Mouse (Mus musculus) WW6 (cell line): Measurements from ENCODE around the gene Akna.
"Not testable (repeated sequence)": the region's sequence is repeated elsewhere in the genome, so short reads cannot be mapped to it uniquely, and the experiment has no call there.

ENCODE experiments used
- DNase-seq: peaks from one replicate; pipeline ENCODE4 v3.0.0-alpha.2; 2013; ENCODE audit warnings: low read depth, low spot score

The Akna gene

DNA sequence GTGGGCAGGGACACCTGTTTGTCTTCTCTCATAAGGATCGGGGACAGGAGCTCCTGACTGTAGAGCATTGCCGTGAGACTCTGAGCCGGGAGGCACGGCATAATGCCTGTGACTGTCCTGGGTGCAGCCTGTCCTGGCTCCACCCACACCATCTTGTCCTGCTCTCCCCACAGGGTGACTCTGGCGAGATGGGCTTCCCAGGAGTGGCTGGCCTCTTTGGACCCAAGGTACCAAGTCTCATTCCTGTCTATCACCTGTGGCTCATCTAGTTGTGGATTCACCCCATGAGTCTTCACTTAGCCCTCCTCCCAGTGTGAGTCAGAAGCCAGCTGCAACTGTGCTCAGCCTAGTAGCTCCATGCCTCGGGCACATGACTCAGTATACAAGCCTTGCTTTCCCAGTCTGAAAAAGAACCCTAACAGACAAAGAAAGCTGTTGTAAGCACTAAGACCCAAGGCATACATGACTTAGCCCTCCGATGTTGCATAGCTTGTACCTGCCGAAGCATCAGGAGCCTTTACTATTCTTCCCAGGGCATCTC is 79.8 kb downstream of the Akna start:
- no peak for DNase-seq

DNA sequence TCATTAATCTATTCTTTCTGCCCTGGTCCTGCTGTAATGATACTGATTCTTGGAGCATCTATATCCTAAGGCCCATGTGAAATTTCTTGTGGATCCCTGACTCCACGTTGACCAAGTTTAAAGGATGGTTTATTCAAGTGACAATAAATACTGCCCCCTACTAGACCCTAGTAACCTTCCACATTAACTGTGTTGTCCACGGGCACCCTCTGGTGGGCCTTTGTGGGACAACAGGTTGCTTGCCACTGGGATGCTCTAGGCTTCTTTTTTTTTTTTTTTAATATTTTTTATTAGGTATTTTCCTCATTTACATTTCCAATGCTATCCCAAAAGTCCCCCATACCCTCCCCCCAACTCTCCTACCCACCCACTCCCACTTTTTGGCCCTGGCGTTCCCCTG is 83.6 kb downstream of the Akna start:
- not testable (repeated sequence) for DNase-seq
